Mouse (Mus musculus) limb, embryonic 11.5 days (tissue): ENCODE results near the gene Catip. TPM values are rescaled to one million over a fixed set of nuclear protein-coding genes. Genes with fewer than 3 reads are reported as not detected.
"Not testable (repeated sequence)": the region's sequence is repeated elsewhere in the genome, so short reads cannot be mapped to it uniquely, and the experiment has no call there.

Experiments used
- ATAC-seq: fragments of 200-750 bp; cut with Nextera tagmentation; 2 replicates; pipeline ENCODE4 v1.8.0; 2017; ENCODE audit warnings: low read depth; ENCODE audit not compliant: insufficient number of reproducible peaks, low FRiP score, low TSS enrichment
- DNase-seq: peaks from one replicate; pipeline ENCODE4 v3.0.0-alpha.2; 2015; ENCODE audit warnings: low spot score
- H3K27ac ChIP-seq: fragments of 300-500 bp; sonication (generic); replicated peaks from 2 replicates; pipeline ENCODE4 v1.5.1; 2014; ENCODE audit warnings: low read depth, mild to moderate bottlenecking, low read length
- H3K27me3 ChIP-seq: fragments of 300-500 bp; sonication (generic); 2 replicates; pipeline ENCODE4 v1.6.1; 2014; ENCODE audit warnings: mild to moderate bottlenecking, low read length, mixed read lengths; ENCODE audit not compliant: control insufficient read depth, insufficient read depth
- H3K36me3 ChIP-seq: fragments of 300-500 bp; sonication (generic); 2 replicates; pipeline ENCODE4 v1.6.1; 2014; ENCODE audit warnings: mild to moderate bottlenecking, low read length, moderate library complexity, mixed read lengths; ENCODE audit not compliant: control insufficient read depth, insufficient read depth
- H3K4me1 ChIP-seq: fragments of 300-500 bp; sonication (generic); 2 replicates; pipeline ENCODE4 v1.6.1; 2014; ENCODE audit warnings: low read length, mixed read lengths; ENCODE audit not compliant: control insufficient read depth, insufficient read depth
- H3K4me2 ChIP-seq: fragments of 300-500 bp; sonication (generic); 2 replicates; pipeline ENCODE4 v1.6.1; 2014; ENCODE audit warnings: low read depth, mild to moderate bottlenecking, moderate library complexity; ENCODE audit not compliant: severe bottlenecking
- H3K4me3 ChIP-seq: fragments of 300-500 bp; sonication (generic); 2 replicates; pipeline ENCODE4 v1.5.1; 2014; ENCODE audit warnings: low read depth, low read length
- H3K9ac ChIP-seq: fragments of 300-500 bp; sonication (generic); 2 replicates; pipeline ENCODE4 v1.6.1; 2014; ENCODE audit warnings: mild to moderate bottlenecking, low read length
- H3K9me3 ChIP-seq: fragments of 300-500 bp; sonication (generic); 2 replicates; pipeline ENCODE4 v1.6.1; 2016; ENCODE audit warnings: low read length; ENCODE audit not compliant: control insufficient read depth
- WGBS: fragments of 180-500 bp; shearing (Covaris S2); extraction: QIAGEN DNeasy Blood & Tissue Kit; methylation state at CpG from one replicate; pipeline ENCODE4 v1.1.7; 2014; 5-methylcytosine and 5-hydroxymethylcytosine counted together
- polyA plus RNA-seq: library from polyadenylated mRNA; unstranded; fragments of >200 nt; fragmentation: Nextera tagmentation; extraction: Ambion mirVana; gene quantifications from 2 replicates; pipeline ENCODE4 v1.2.1, GENCODE M21; 2014

Catip gene
- polyA plus RNA-seq: 0.25 and 0.79 TPM in 2 replicates

DNA sequence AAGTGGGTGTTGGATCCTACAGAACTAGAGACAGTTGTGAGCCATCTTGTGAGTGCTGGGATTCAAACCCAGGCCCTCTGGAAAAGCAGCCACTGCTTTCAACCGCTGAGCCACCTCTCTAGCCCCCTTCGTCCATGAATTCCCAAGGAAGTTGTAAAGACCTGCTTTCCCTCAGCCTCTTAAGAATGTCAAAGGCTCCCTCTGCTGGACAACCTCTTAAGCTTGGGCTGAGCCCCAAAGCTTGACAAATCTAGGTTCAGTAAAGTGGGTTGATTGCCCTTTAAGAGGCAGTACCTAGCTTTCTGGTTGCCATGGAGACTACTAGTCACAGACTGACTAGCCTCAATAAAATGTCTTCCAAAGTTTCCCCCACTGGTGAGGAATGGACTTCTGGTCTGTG is at the start of gene Catip:
Gene Catip (plus strand): TSS at position 297 of the 400 bp plus-strand sequence.
- Histone ChIP-seq H3K27ac (no peak within 1 kb of the TSS), H3K27me3 (no peaks in the 10 kb centered on the region), H3K4me3 (no peak within 1 kb of the TSS), H3K9me3 (no peaks in the 10 kb centered on the region), H3K4me2 (peak within 1 kb of the TSS; percentile 18; the same call in 1 of the 2 replicates), H3K4me1 (peaks cover 3% of the 10 kb centered on the region), H3K9ac (no peak within 1 kb of the TSS), H3K36me3 (no peaks in the 10 kb centered on the region)
- peak; percentile 68 for ATAC-seq
- DNase-seq: peak; percentile 81
- WGBS: 0% methylated on average over 2 of the region's 2 CpGs

DNA sequence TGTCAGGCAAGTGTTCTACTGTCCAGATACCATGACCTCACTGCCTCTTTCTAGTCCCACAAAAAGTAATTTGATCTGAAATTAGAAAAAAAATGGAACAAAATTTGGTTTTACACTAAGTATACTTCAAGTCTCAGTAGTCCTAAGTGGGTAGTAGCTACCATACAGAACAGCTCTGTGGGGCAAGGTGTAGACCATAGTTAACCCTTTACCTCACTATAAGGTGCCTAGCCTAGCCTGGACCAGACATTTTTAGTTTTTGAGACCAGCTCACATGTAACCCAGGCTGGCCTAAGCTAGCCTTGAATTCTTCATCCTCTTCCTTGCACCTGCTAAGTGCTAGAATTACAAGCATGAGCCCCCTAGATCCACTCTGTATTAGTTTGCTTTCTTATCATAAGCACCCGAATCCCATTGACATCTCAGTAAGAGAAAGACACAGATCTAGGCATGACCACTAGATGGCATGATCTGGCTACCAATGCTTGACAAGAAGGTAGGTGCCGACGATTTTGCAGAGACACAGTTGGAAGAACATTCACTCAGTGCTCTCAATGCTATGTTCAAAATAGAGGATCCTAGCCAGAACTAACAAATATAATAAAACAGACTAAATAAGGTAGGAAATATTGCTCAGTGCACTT is 48.7 kb upstream of the Catip start:
- H3K36me3 ChIP-seq: no peaks in the 10 kb centered on the region
- peaks cover 5% of the 10 kb centered on the region; the same call in 1 of the 2 replicates for H3K4me1 ChIP-seq
- peak; percentile 70 for DNase-seq
- H3K9me3 ChIP-seq: no peaks in the 10 kb centered on the region
- H3K27me3 ChIP-seq: no peaks in the 10 kb centered on the region
- H3K27ac ChIP-seq: no peak overlapping the region
- H3K4me2 ChIP-seq: no peak overlapping the region
- H3K4me3 ChIP-seq: no peak overlapping the region
- 10% methylated on average over 3 of the region's 3 CpGs for WGBS
- no peak for ATAC-seq
- no peak overlapping the region for H3K9ac ChIP-seq

DNA sequence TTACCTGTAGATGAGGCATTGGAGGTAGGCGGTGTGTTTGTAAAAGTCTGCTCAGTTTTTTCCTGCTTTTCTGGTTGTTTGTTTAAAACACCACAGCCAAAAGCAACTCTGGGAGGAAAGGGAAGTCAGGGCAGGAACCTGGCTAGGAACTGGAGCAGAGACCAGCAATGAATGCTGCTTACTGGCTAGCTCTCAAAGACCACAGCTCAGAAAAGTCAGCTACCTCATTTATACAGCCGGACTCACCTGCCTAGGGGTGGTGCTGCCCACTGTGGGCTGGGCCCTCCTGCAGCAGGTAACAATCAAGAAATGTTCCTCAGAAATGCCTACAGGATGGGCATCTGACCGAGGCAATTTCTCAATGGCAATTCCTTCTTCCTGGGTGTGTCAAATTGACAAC is 47.1 kb upstream of the Catip start:
- no peak for DNase-seq
- WGBS: 93% methylated on average over 3 of the region's 3 CpGs
- Histone ChIP-seq H3K36me3 (no peaks in the 10 kb centered on the region), H3K9ac (no peak overlapping the region), H3K4me2 (no peak overlapping the region), H3K27ac (no peak overlapping the region), H3K9me3 (no peaks in the 10 kb centered on the region), H3K27me3 (no peaks in the 10 kb centered on the region), H3K4me3 (no peak overlapping the region), H3K4me1 (peaks cover 5% of the 10 kb centered on the region; the same call in 1 of the 2 replicates)
- ATAC-seq: no peak

DNA sequence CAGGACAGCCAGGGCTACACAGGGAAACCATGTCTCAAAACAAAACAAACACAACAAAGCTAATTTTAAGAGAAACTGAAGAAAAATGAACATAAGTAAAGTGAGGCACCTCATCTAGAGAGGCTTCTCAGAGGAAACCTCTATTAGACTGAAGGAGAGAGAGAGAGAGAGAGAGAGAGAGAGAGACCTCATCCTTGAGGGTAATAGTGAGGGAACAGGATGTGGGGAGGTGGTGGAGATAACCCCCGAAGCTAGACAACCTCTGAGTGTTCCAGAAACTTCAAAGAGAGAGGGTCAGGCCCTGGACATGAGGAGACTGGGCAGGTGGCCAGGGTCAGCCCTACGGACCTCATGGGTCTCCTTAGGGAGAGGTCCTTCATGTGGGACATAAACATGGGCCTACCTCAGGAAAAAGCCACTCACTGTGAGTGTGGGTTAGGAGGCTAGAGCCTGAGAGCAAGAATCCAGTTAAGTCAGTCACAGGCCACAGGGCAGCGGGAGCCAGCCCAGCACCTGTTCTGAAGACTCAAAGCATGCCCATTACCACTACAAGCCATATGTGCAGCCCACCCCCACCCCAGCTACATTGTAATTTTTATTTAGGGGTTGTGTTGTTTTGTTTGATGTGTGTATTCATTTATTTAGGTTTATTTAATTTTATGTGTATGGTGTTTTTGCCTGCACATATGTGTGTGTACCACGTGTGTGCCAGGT is 45.6 kb upstream of the Catip start:
- H3K9me3 ChIP-seq: no peaks in the 10 kb centered on the region
- H3K27ac ChIP-seq: no peak overlapping the region
- WGBS: 75% methylated on average over 4 of the region's 4 CpGs
- DNase-seq (no peak), ATAC-seq (no peak)
- H3K36me3 ChIP-seq: no peaks in the 10 kb centered on the region
- no peak overlapping the region for H3K9ac ChIP-seq
- H3K27me3 ChIP-seq: no peaks in the 10 kb centered on the region
- no peak overlapping the region for H3K4me2 ChIP-seq
- H3K4me3 ChIP-seq: no peak overlapping the region
- H3K4me1 ChIP-seq: peaks cover 5% of the 10 kb centered on the region; the same call in 1 of the 2 replicates

DNA sequence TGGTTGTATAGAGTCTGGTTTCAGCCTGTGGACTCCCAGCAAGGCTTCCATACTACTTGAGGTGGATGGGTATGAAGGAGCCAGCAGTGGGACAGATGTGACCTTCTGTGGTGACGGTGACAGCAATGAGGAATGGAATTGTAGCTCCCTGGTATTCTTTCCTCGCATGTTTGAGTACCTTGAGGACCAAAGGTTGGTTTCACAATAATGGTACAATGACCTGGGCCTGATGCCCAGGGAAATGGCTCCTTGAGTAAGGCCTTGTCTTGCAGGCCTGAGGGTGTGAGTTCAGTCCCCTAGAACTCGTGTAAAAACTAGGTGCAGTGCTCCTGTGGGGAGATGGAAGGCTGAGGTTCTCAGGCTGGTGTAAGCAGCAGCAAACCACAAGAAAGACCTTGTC is 43.2 kb upstream of the Catip start:
- WGBS: 94% methylated on average over 3 of the region's 3 CpGs
- H3K27me3 ChIP-seq: no peaks in the 10 kb centered on the region

DNA sequence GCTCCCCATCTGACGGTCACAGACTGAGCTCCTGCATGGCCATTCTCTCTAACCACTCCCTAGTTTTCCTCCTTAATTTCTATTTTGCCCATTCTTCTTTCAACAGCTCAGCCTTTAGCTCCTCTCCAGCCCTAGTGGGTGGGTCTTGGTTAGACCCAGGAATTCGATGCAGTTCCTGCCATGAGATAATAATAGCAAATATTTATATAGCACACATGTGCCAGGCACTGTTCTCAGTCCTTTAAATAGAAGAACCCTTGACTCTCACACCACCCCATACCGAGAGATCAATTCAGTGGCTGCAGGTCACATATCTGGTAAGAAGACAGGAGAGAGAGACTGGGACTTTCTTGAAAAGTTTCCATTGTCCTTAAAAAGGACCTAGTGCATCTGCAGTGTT is 40.5 kb upstream of the Catip start:
- ATAC-seq (no peak), DNase-seq (no peak)
- Histone ChIP-seq H3K4me2 (no peak overlapping the region), H3K36me3 (no peaks in the 10 kb centered on the region), H3K27ac (no peak overlapping the region), H3K4me3 (no peak overlapping the region), H3K9me3 (no peaks in the 10 kb centered on the region), H3K4me1 (peaks cover 5% of the 10 kb centered on the region; the same call in 1 of the 2 replicates), H3K9ac (no peak overlapping the region), H3K27me3 (no peaks in the 10 kb centered on the region)
- 94% methylated on average over 3 of the region's 3 CpGs for WGBS

More for the DNA sequence above, 43.2 kb upstream of the Catip start:
- DNase-seq: no peak
- H3K9me3 ChIP-seq: no peaks in the 10 kb centered on the region
- no peak overlapping the region for H3K27ac ChIP-seq
- H3K4me1 ChIP-seq: peaks cover 5% of the 10 kb centered on the region; the same call in 1 of the 2 replicates
- no peak overlapping the region for H3K9ac ChIP-seq
- no peak for ATAC-seq
- no peak overlapping the region for H3K4me2 ChIP-seq
- no peak overlapping the region for H3K4me3 ChIP-seq
- no peaks in the 10 kb centered on the region for H3K36me3 ChIP-seq

DNA sequence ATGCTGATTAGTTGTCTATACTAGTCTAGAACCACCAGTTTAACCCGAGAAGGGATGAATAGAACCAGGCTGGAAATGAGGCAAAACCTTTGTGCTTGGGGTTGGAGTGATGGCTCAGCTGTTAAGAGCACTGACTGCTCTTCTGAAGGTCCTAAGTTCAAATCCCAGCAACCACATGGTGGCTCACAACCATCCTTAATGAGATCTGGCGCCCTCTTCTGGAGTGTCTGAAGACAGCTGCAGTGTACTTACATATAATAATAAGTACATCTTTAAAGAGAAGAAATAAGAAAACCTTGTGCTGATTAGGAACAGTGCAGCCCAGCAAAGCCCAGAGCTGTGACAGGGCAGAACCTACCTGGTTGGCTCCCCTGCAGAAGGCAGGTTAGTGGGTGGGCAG is 35.0 kb upstream of the Catip start:
- not testable (repeated sequence) for H3K4me1 ChIP-seq, DNase-seq, H3K4me2 ChIP-seq, H3K4me3 ChIP-seq, H3K36me3 ChIP-seq, H3K9ac ChIP-seq, H3K27ac ChIP-seq, H3K27me3 ChIP-seq, H3K9me3 ChIP-seq, ATAC-seq
- WGBS: 73% methylated on average over 2 of the region's 2 CpGs

DNA sequence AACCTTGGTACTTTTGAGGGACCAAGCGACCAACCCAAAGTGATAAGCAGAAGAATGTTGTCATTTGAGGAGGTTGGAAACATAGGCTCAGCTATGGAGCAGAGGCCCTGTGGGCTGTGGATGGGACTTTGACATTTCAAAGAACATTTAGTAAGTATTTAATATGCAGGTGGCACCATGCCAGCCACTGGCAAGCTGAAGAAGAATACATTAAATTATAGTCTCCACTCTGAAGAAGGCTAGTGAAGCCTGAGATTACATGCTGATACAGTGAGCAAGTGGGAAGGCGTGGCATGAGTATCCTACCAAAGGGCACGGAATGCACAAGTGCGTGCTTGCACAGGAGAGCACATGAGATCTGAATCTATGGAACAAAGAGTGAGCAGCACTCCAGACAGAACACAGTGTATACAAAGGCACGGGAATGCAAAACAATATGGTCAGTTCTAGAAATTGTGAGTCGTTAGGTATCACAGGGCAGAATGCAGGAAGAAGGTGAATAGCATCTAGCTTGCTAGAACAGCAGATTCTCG is 31.9 kb upstream of the Catip start:
- WGBS: 80% methylated on average over 7 of the region's 7 CpGs
- H3K9me3 ChIP-seq: no peaks in the 10 kb centered on the region
- no peaks in the 10 kb centered on the region for H3K27me3 ChIP-seq
- H3K9ac ChIP-seq: no peak overlapping the region
- H3K4me2 ChIP-seq: no peak overlapping the region
- H3K4me1 ChIP-seq: peaks cover 7% of the 10 kb centered on the region
- DNase-seq (no peak), ATAC-seq (no peak)
- no peak overlapping the region for H3K27ac ChIP-seq
- H3K36me3 ChIP-seq: no peaks in the 10 kb centered on the region
- H3K4me3 ChIP-seq: no peak overlapping the region
